In the genomic region with DNA sequence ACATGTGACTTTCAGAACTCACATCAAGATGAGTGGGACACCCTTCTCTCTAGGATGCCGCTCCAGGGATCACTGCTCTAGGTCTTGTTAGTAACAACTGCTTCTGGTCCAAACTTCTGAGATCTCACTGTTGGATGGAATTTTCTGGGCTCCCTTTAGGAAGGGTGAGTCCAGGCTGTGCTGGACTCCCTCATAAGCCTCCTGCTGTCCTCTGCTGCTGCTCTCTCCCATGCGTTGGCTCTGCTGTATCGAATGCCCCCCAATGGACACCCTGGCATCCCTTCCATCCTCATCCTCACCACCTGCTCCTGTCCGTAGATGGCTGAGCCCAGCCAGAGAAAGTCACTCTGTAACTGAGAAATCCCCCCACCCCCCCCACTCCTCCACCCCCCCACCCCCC, we compare ENCODE assay signal across 15 mouse cellular contexts.
"Had no signal": no experiment of that assay in that cellular context is flagged by ENCODE, and none has a peak within 500 bp of the region (broad histone marks: within the 10 kb centered on the region; RNA-seq: fewer than 3 reads in every experiment).

No protein-coding gene starts in this region.

- H3K9ac ChIP-seq: limb, embryonic 15.5 days; liver, embryonic 12.5 days; lung, embryonic 14.5 days; neural tube, embryonic 12.5 days had no signal

- H3K27ac ChIP-seq: limb, embryonic 15.5 days; liver, embryonic 12.5 days; midbrain, embryonic 10.5 days; neural tube, embryonic 12.5 days had no signal

- H3K27me3 ChIP-seq: limb, embryonic 15.5 days; liver, embryonic 12.5 days; neural tube, embryonic 12.5 days had no signal

- H3K4me3 ChIP-seq: limb, embryonic 15.5 days; liver, embryonic 12.5 days; midbrain, embryonic 10.5 days; myocyte; neural tube, embryonic 12.5 days had no signal

- H3K36me3 ChIP-seq: limb, embryonic 15.5 days; liver, embryonic 12.5 days; neural tube, embryonic 12.5 days had no signal

- ATAC-seq: liver, embryonic 12.5 days had no signal

- H3K9me3 ChIP-seq: limb, embryonic 15.5 days; liver, embryonic 12.5 days; midbrain, embryonic 10.5 days; neural tube, embryonic 12.5 days had no signal

- DNase-seq: kidney, postnatal 10 days; kidney, postnatal 4 days; lung, embryonic 14.5 days; lung, postnatal 10 days; lung, postnatal 4 days; midbrain, embryonic 14.5 days; retina, postnatal 1 day; right cerebral cortex, postnatal 4 days; thymus, adult 2 months; thymus, postnatal 25 days had no signal

- H3K4me2 ChIP-seq: limb, embryonic 15.5 days; liver, embryonic 12.5 days; lung, embryonic 14.5 days; neural tube, embryonic 12.5 days had no signal
